Mouse (Mus musculus) layer of hippocampus, adult 18-20 months (tissue): ENCODE measurements around the gene Pdx1. TPM values are rescaled to one million over a fixed set of nuclear protein-coding genes. Genes with fewer than 3 reads are reported as not detected.

ENCODE experiments used
- DNase-seq, 2 experiments: peaks; one replicate each; pipeline ENCODE4 v3.0.0; 2022; ENCODE audit warnings: low spot score in 2 of 2
- microRNA-seq, 2 experiments: library from miRNA; unstranded; fragments of <30 nt; microRNA quantifications; one replicate each; pipeline ENCODE4 v1.2.0; 2021
- total RNA-seq, 2 experiments: library from RNA; stranded (reverse); gene quantifications; 2 replicates each; pipeline ENCODE4 v1.2.3; 2021

Gene Pdx1
- total RNA-seq, 2 experiments from 2014 or later, result not detected

DNA sequence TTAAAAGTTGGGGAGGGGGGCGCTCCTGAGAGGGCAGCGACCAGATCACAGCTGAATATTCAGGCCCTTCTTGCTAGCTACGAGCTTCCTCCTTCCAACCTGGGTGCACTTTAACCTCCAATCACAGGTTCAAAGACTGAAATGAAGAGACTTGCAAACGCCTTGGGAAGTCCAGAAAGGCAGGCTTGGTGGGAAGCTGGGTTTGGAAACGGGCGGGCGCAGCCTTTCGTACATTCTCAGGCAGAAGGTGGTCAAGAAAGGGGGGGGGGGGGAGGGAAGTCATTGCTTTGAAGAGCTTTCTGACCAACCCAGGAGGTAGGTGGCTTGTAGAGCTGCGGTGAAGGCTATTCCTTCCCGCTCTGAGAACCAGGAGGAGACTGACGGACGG lies 37.6 kb downstream of the Pdx1 start:
- DNase-seq, result no peak

DNA sequence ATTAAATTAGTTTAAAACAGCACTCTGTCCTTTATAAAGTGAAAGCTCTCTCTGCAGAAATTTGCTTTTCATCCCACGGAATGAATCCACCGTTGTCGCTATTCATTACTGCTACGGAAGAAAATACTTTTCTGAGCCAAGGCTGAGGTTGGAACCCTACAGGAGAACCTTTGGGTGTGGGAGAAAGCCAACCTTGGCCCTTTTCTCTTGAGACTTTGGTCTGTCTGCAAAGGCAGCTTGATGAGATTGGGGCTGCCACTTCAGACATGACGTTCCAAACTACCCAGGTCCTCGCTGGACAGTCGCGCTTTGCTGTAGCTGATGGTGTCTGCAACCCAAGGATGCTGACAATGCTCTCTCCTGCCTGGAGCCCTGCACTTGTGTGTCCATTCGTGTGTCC lies 38.7 kb downstream of the Pdx1 start:
- DNase-seq, result no peak

DNA sequence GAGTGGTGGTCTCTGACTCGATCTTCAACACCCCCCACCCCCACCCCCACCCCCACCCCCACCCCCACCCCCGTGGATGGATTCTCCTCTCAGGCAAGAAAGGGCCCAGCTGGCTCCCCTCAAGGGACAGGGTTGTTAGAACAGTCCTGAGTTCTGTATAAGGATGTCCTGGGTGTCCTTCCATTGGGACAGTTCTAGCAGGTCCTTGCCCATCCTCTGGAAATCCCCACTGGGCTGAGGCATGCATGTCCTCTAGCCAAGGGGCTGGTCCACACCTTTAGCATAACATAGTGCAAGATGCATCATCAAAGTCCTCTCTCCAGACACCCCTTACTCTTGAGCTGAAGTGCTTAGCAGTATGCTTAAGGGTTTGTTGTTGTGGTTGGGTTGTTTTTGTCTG lies 40.0 kb downstream of the Pdx1 start:
- DNase-seq, result no peak

DNA sequence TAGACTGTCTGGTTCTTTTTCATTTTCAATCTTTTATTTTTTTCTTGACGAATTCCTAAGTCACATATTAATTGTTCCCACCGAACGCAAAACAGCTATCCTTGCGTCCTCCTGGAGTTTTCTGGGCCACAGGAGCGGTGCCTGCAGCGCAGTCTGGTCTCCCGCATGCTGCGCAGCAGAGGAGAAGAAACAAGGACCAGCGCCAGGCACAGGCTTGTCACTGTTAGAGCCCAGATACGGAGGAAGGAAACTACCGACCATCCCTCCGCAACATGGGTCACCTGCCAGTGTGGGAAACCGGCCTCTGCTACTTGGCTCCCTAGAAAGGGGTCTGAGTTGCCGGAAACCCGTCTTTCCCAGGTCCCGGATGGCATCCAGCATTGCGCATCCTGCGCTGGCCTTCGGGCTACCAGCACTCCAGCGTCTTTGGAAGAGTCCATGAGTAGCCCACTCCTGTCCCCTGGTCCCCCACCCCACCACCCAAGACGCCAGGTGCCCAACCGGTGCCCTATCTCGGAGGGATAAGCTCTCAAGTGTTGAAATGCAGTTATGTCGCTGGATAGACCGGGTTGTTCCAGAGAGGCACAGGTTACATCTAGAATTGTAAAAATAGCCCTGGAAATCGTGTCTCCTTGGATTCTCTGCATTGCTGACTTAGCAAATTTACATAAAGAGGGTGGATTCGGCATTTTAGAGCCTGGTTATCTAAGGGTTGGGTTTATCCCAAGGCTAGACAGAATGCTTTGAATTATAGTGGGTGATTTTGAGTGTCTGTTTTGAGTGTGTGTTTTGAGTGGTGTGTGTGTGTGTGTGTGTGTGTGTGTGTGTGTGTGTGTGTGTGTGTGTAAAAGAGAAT lies 43.3 kb downstream of the Pdx1 start:
- DNase-seq, result no peak

DNA sequence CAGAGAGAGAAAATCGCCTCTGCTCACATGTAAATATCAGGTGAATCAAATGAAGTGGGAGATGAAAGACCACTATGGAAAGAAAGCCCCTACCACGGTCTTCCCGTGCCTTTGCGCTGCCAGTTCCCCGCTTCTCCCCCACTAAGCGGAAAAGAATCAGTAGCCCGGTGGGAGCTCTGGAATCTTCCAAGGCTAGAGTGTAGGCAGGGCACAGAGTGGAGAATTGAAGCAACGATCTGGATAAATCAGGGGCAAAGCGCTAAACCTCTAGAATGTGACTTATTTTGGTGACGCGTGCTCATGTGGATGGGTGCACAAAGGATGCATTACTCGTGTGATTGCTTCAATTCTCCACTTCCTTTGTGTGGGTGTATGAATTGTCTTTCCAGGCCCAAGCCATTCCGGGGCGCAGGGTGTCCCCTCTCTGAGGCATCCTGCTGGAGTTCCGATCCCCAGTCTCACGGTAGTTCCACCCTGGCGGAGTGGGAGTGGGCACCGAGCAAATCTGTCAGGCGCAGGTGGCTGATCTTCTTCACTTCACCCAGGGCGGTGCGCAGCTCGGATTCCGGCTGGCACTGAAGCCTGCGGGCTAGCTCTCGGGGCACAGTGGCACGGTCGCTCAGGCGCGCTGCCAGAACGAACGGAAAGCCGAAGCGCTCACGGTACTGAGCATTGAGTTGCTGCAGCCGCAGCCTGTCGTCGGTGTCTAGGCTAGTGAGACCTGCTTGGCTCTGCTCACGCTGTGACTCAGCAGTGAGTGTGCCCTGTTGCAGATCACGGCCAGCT lies 45.1 kb downstream of the Pdx1 start:
- no peak for DNase-seq

DNA sequence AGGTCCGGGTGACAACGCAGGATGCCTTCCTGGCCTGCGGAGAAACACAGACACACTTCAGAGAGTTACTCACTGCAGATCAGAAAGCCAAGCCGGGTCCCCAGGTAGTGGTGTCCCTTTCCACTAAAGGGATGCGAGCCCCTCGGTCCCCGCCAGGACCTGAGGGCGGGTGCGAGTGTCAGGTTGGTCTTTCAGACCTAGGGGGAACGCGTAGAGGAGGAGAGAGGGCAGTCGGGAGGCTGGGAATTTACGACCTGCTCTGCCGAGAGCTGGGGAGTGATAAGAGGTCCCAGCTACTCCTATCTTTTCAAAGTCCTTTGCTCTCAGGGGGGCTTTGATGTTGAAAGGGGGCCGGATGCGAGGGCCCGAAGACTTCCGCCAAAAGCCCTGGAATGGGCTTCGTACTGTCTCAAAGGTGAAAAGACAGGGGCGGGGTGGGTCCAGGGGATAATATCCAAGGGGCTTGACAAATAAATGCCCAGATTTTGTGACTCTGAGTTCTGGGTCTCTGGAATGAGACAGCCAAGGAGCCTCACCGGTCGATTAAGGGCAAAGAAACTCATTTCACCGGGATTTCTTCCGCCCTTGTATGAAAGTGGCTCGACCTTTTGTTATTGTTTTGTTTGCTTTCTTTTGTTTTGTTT lies 45.8 kb downstream of the Pdx1 start:
- DNase-seq, result no peak

DNA sequence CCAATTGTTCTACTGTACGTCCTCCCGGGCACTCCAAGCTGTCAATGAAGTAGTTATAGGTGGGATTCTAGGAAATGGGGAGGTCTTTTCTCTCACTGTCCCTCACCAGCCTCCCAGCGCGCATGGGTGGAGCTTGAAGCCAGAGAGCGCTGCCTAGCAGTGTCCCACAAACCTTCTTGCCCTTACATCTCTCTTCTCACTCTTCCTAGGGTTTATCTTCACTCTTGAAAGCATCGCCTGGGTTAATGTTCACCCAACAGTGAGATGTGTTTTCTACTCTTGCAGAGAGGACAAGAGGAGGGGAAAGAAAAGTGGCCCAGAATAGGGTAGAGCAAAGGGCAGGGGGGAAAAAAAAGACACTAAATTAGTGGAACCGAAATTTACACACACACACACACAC lies 47.6 kb downstream of the Pdx1 start:
- no peak for DNase-seq

DNA sequence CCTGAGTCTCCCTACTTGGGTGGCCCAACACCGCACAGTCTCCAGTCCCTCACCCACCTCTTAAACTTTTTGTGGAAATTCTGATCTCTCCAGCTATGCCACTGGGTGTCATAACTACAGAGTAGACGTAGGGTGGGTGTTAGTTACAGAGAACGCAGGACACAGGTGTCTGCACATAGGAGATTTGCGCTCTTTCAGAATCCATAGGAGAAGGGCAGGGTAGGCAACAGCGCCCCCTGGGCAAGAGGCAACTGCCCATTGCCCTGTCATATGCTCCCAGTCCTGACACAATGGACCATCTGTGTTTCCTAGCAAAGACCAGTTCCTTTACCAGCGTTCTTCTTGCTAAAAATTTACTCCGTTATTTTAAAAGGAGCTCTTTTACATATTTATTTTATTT lies 48.2 kb downstream of the Pdx1 start:
- no peak for DNase-seq

DNA sequence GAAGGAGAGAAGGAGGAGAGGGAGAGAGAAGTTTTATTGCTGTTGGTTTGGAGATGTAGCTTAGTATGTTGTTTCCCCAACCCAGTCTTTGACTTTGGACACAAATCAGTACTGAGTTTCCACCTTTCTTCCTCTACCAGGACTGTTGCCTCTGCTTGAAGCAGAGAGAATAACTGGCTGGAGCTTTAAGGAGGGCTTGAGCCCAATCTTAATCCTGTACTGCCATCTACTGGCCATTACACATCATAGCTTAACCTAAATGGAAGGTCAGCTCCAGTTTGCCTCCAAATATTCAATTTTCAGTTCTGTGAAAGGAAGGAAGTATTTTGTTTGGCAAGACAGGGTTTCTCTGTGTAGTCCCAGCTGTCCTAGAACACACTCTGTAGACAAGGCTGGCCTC lies 49.9 kb downstream of the Pdx1 start:
- peak in 1 of 2 experiments; percentile 63 for DNase-seq

DNA sequence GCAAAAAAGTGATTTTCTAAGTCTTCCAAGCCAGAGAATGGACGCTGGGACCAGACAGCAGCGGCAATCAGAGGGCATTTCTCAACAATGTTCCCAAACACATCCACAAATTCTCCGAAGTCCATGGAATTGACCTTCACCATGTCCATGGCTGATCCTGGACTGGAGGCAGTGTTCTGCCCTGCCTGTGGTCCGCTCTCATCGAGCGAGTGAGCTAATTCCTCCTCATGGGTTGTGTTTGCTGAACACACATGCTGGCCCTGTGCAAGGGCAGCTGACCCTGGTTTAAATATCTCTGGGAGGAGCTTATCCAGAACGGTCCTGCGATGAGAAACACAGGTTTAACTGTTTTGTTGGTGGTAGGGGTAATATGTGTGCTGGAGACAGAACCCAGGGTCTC lies 52.4 kb downstream of the Pdx1 start, which contains the start of gene Urad:
TSS of gene Urad (minus strand) at position 258 of the 400 bp plus-strand sequence.
- no peak for DNase-seq

DNA sequence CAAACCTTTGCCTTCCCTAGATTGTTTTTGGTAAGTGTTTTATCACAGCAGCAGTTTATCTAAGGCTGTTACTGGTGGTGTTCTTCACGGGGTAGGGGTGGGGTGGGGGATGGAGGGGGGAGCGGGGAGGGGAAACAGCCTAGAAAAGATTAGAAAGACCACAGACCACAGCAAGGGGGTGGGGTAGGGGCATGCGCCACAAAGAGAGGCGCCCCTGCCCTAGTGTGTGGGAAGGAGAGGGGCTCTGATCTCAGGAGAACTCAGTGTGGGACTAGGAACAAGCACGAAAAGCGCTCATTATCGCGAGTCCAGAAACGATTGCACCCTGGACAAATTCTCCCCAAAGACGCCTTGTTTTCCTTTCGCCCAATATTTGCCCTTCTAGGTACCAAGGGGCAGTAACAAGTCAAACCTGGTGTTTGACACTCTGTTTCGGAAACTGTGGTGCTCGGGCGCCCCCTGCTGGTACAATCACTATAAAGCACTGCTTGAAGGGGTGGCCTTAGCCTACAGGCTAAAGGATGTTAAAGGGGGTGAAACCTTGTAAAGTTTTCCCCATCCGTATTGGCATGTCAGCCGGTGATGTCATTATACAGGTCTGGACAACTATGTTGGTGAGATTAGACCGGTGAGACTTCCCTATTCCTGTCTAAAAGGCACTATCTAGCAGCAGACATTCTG lies 53.6 kb downstream of the Pdx1 start:
- DNase-seq, result peak; percentile 29 to 60

Small RNA genes lying within 50 kb of the gene (microRNA-seq; reads per million reads assigned to microRNA genes)
- 0 to 0.59 reads per million in 2 experiments for gene Mir7k

Other genes starting within 250 kb of the Pdx1 start
- gene Lnx2, start 193.4 kb upstream of the Pdx1 start, total RNA-seq, result 1 to 10 TPM; 5.8 to 5.9 TPM
- 10 to 100 TPM; 64.6 to 69.8 TPM for gene Polr1d, start 192.9 kb upstream of the Pdx1 start, total RNA-seq
- gene Gsx1, start 81.3 kb upstream of the Pdx1 start, total RNA-seq, result under 1 TPM; 0.35 to 0.43 TPM
- gene Cdx2, start 37.3 kb downstream of the Pdx1 start, total RNA-seq, result not detected
- gene Urad, start 52.5 kb downstream of the Pdx1 start, total RNA-seq, result not detected
- gene Flt3, start 130.5 kb downstream of the Pdx1 start, total RNA-seq, result 1 to 10 TPM; 7.1 to 7.9 TPM
- 10 to 100 TPM; 84.8 to 88.2 TPM for gene Pan3, start 160.2 kb downstream of the Pdx1 start, total RNA-seq